Mouse (Mus musculus): ENCODE data around the gene Cdc37. TPM values are rescaled to one million over a fixed set of nuclear protein-coding genes. Genes with fewer than 3 reads are reported as not detected.
"Not testable (repeated sequence)": the region's sequence is repeated elsewhere in the genome, so short reads cannot be mapped to it uniquely, and the experiment has no call there.

Cdc37 gene
- 100 to 1,000 TPM; 100 to 115 TPM for polyA plus RNA-seq (2017; shearing (Covaris generic))

GRCm38 (mm10) chr9:21149654-21150419, at the start of gene Cdc37:
Gene Cdc37, minus strand, starts transcription at chr9:21149982.
- peak; percentile 87 for ATAC-seq

GRCm38 (mm10) chr9:21198960-21199359, 49.2 kb upstream of the Cdc37 start:
- no peak for ATAC-seq

- no peak for ATAC-seq
Measured at GRCm38 (mm10) chr9:21197981-21198380, 48.2 kb upstream of the Cdc37 start.

- no peak for ATAC-seq
Measured at GRCm38 (mm10) chr9:21196521-21197433, 47.0 kb upstream of the Cdc37 start.

- not testable (repeated sequence) for ATAC-seq
Measured at GRCm38 (mm10) chr9:21195736-21196505, 46.1 kb upstream of the Cdc37 start.

- no peak for ATAC-seq
Measured at GRCm38 (mm10) chr9:21194787-21195493, 45.2 kb upstream of the Cdc37 start.

GRCm38 (mm10) chr9:21193786-21194185, 44.0 kb upstream of the Cdc37 start:
- no peak for ATAC-seq

- ATAC-seq, result no peak
Measured at GRCm38 (mm10) chr9:21190670-21191069, 40.9 kb upstream of the Cdc37 start.

GRCm38 (mm10) chr9:21189905-21190304, 40.1 kb upstream of the Cdc37 start:
- no peak for ATAC-seq

GRCm38 (mm10) chr9:21185436-21185835, 35.7 kb upstream of the Cdc37 start:
- no peak for ATAC-seq

- no peak for ATAC-seq
Measured at GRCm38 (mm10) chr9:21184733-21185132, 35.0 kb upstream of the Cdc37 start.

- peak; percentile 69 for ATAC-seq
Measured at GRCm38 (mm10) chr9:21183905-21184413, 34.2 kb upstream of the Cdc37 start.

GRCm38 (mm10) chr9:21183421-21183820, 33.6 kb upstream of the Cdc37 start:
- peak; percentile 59 for ATAC-seq

GRCm38 (mm10) chr9:21181421-21182220, 31.8 kb upstream of the Cdc37 start:
- ATAC-seq, result no peak

- ATAC-seq, result no peak
Measured at GRCm38 (mm10) chr9:21180841-21181240, 31.1 kb upstream of the Cdc37 start.

GRCm38 (mm10) chr9:21180402-21180801, 30.6 kb upstream of the Cdc37 start:
- ATAC-seq, result no peak

- ATAC-seq, result peak; percentile 71
Measured at GRCm38 (mm10) chr9:21172364-21172763, 22.6 kb upstream of the Cdc37 start.

GRCm38 (mm10) chr9:21169157-21169556, 19.4 kb upstream of the Cdc37 start:
- no peak for ATAC-seq

GRCm38 (mm10) chr9:21168161-21169123, 18.7 kb upstream of the Cdc37 start:
- ATAC-seq, result peak; percentile 24
